Mouse (Mus musculus): ENCODE results near the gene Ptgfrn. TPM values are rescaled to one million over a fixed set of nuclear protein-coding genes. Genes with fewer than 3 reads are reported as not detected.
A peak's percentile ranks its signal among the peaks of the same experiment; 100 is the strongest.

Gene Ptgfrn
- polyA plus RNA-seq, 1 experiment from 2014 or later = 3.0 TPM

GRCm38 (mm10) chr3:101132981-101133380 is 22.9 kb upstream of the Ptgfrn start:
- H3K4me3 ChIP-seq = no peak overlapping the region
- no peak for ATAC-seq (ENCODE audit: low FRiP score, low read depth)
- no peaks in the 10 kb centered on the region for H3K36me3 ChIP-seq
- H3K9me3 ChIP-seq = no peaks in the 10 kb centered on the region
- H3K9ac ChIP-seq = no peak overlapping the region
- H3K4me1 ChIP-seq = peaks cover 12% of the 10 kb centered on the region
- no peak overlapping the region for H3K4me2 ChIP-seq (replicated peaks)
- 92% methylated on average over 6 of the region's 6 CpGs for WGBS
- H3K27ac ChIP-seq = no peak overlapping the region
- H3K27me3 ChIP-seq (replicated peaks) = no peaks in the 10 kb centered on the region

- Histone ChIP-seq H3K4me3 (no peak overlapping the region), H3K9ac (no peak overlapping the region), H3K27ac (no peak overlapping the region), H3K9me3 (no peaks in the 10 kb centered on the region), H3K27me3 (replicated peaks) (no peaks in the 10 kb centered on the region), H3K4me2 (replicated peaks) (no peak overlapping the region), H3K4me1 (peaks cover 11% of the 10 kb centered on the region), H3K36me3 (no peaks in the 10 kb centered on the region)
- no peak for ATAC-seq (ENCODE audit: low FRiP score, low read depth)
- 89% methylated on average over 5 of the region's 5 CpGs for WGBS
These were observed 21.7 kb upstream of the Ptgfrn start for GRCm38 (mm10) chr3:101131772-101132171.

- ATAC-seq (ENCODE audit: low FRiP score, low read depth) = no peak
- Histone ChIP-seq H3K9ac (no peak overlapping the region), H3K4me1 (peaks cover 6% of the 10 kb centered on the region; the same call in 1 of the 2 replicates), H3K4me3 (no peak overlapping the region), H3K27me3 (replicated peaks) (no peaks in the 10 kb centered on the region), H3K4me2 (replicated peaks) (peak overlapping the region; percentile 36), H3K36me3 (no peaks in the 10 kb centered on the region), H3K9me3 (no peaks in the 10 kb centered on the region), H3K27ac (no peak overlapping the region)
- WGBS = 1% methylated on average over 11 of the region's 11 CpGs
These were observed 20.4 kb upstream of the Ptgfrn start for GRCm38 (mm10) chr3:101130526-101130925.

GRCm38 (mm10) chr3:101129620-101130019 is 19.5 kb upstream of the Ptgfrn start:
- Histone ChIP-seq H3K27ac (no peak overlapping the region), H3K4me3 (no peak overlapping the region), H3K4me2 (replicated peaks) (no peak overlapping the region), H3K27me3 (replicated peaks) (no peaks in the 10 kb centered on the region), H3K36me3 (no peaks in the 10 kb centered on the region), H3K9me3 (no peaks in the 10 kb centered on the region), H3K4me1 (peaks cover 6% of the 10 kb centered on the region; the same call in 1 of the 2 replicates), H3K9ac (no peak overlapping the region)
- WGBS = 88% methylated on average over 3 of the region's 3 CpGs
- ATAC-seq (ENCODE audit: low FRiP score, low read depth) = no peak

- no peak overlapping the region for H3K9ac ChIP-seq
- H3K36me3 ChIP-seq = no peaks in the 10 kb centered on the region
- no peak overlapping the region for H3K4me2 ChIP-seq (replicated peaks)
- no peaks in the 10 kb centered on the region for H3K9me3 ChIP-seq
- no peak for ATAC-seq (ENCODE audit: low FRiP score, low read depth)
- H3K4me3 ChIP-seq = no peak overlapping the region
- H3K27me3 ChIP-seq (replicated peaks) = no peaks in the 10 kb centered on the region
- H3K4me1 ChIP-seq = peaks cover 6% of the 10 kb centered on the region; the same call in 1 of the 2 replicates
- H3K27ac ChIP-seq = no peak overlapping the region
These were observed 19.0 kb upstream of the Ptgfrn start for GRCm38 (mm10) chr3:101129090-101129489.

- Histone ChIP-seq H3K4me3 (no peak overlapping the region), H3K36me3 (no peaks in the 10 kb centered on the region), H3K27me3 (replicated peaks) (no peaks in the 10 kb centered on the region), H3K9me3 (no peaks in the 10 kb centered on the region), H3K4me1 (peaks cover 6% of the 10 kb centered on the region; the same call in 1 of the 2 replicates), H3K9ac (no peak overlapping the region), H3K4me2 (replicated peaks) (no peak overlapping the region), H3K27ac (no peak overlapping the region)
- ATAC-seq (ENCODE audit: low FRiP score, low read depth) = no peak
- WGBS = 85% methylated on average over 2 of the region's 2 CpGs
These were observed 17.7 kb upstream of the Ptgfrn start for GRCm38 (mm10) chr3:101127766-101128165.

- ATAC-seq (ENCODE audit: low FRiP score, low read depth) = no peak
- Histone ChIP-seq H3K9ac (no peak overlapping the region), H3K36me3 (no peaks in the 10 kb centered on the region), H3K4me1 (no peaks in the 10 kb centered on the region), H3K27ac (no peak overlapping the region), H3K27me3 (replicated peaks) (no peaks in the 10 kb centered on the region), H3K9me3 (no peaks in the 10 kb centered on the region), H3K4me2 (replicated peaks) (no peak overlapping the region), H3K4me3 (no peak overlapping the region)
- WGBS = 93% methylated on average over 5 of the region's 5 CpGs
These were observed 14.6 kb upstream of the Ptgfrn start for GRCm38 (mm10) chr3:101124716-101125115.

- ATAC-seq (ENCODE audit: low FRiP score, low read depth) = no peak
- Histone ChIP-seq H3K27me3 (replicated peaks) (no peaks in the 10 kb centered on the region), H3K27ac (no peak overlapping the region), H3K4me1 (no peaks in the 10 kb centered on the region), H3K36me3 (no peaks in the 10 kb centered on the region), H3K9me3 (no peaks in the 10 kb centered on the region), H3K4me3 (no peak overlapping the region), H3K9ac (no peak overlapping the region), H3K4me2 (replicated peaks) (no peak overlapping the region)
- WGBS = 88% methylated on average over 3 of the region's 3 CpGs
These were observed 12.4 kb upstream of the Ptgfrn start for GRCm38 (mm10) chr3:101122479-101122878.

GRCm38 (mm10) chr3:101117774-101118173 is 7.7 kb upstream of the Ptgfrn start:
- Histone ChIP-seq H3K4me2 (replicated peaks) (no peak overlapping the region), H3K36me3 (no peaks in the 10 kb centered on the region), H3K27ac (no peak overlapping the region), H3K4me3 (no peak overlapping the region), H3K9me3 (no peaks in the 10 kb centered on the region), H3K9ac (no peak overlapping the region), H3K4me1 (peaks cover 6% of the 10 kb centered on the region), H3K27me3 (replicated peaks) (no peaks in the 10 kb centered on the region)
- ATAC-seq (ENCODE audit: low FRiP score, low read depth) = no peak
- WGBS = 95% methylated on average over 11 of the region's 11 CpGs

GRCm38 (mm10) chr3:101117386-101117749 is 7.3 kb upstream of the Ptgfrn start:
- H3K4me1 ChIP-seq = peaks cover 6% of the 10 kb centered on the region
- H3K27me3 ChIP-seq (replicated peaks) = no peaks in the 10 kb centered on the region
- H3K27ac ChIP-seq = no peak overlapping the region
- no peak overlapping the region for H3K9ac ChIP-seq
- no peaks in the 10 kb centered on the region for H3K36me3 ChIP-seq
- no peak overlapping the region for H3K4me2 ChIP-seq (replicated peaks)
- H3K4me3 ChIP-seq = no peak overlapping the region
- ATAC-seq (ENCODE audit: low FRiP score, low read depth) = no peak
- 92% methylated on average over 8 of the region's 8 CpGs for WGBS
- no peaks in the 10 kb centered on the region for H3K9me3 ChIP-seq

- H3K27me3 ChIP-seq (replicated peaks) = no peaks in the 10 kb centered on the region
- no peak overlapping the region for H3K4me2 ChIP-seq (replicated peaks)
- WGBS = 54% methylated on average over 25 of the region's 25 CpGs
- no peak overlapping the region for H3K27ac ChIP-seq
- H3K4me1 ChIP-seq = peaks cover 9% of the 10 kb centered on the region
- H3K9me3 ChIP-seq = no peaks in the 10 kb centered on the region
- H3K36me3 ChIP-seq = no peaks in the 10 kb centered on the region
- peak; percentile 63; the same call in 1 of the 2 replicates for ATAC-seq (ENCODE audit: low FRiP score, low read depth)
- H3K4me3 ChIP-seq = no peak overlapping the region
- no peak overlapping the region for H3K9ac ChIP-seq
These were observed 6.6 kb upstream of the Ptgfrn start for GRCm38 (mm10) chr3:101116431-101117385.

GRCm38 (mm10) chr3:101112518-101112894 is 2.4 kb upstream of the Ptgfrn start:
- 79% methylated on average over 5 of the region's 5 CpGs for WGBS

More at GRCm38 (mm10) chr3:101112518-101112894, 2.4 kb upstream of the Ptgfrn start:
- peaks cover 31% of the 10 kb centered on the region for H3K4me1 ChIP-seq
- H3K9ac ChIP-seq = no peak overlapping the region
- no peak overlapping the region for H3K4me2 ChIP-seq (replicated peaks)
- no peaks in the 10 kb centered on the region for H3K36me3 ChIP-seq
- no peak overlapping the region for H3K4me3 ChIP-seq
- 0 out of 2 replicates have a peak, but pooled peaks cover 5% of the 10 kb centered on the region for H3K27me3 ChIP-seq (replicated peaks)
- no peak overlapping the region for H3K27ac ChIP-seq
- no peak for ATAC-seq (ENCODE audit: low FRiP score, low read depth)
- no peaks in the 10 kb centered on the region for H3K9me3 ChIP-seq
